Mouse (Mus musculus) C2C12 (cell line): ENCODE measurements around the gene 1700057G04Rik.

Experiments
- CTCF ChIP-seq: IDR thresholded peaks from one replicate; pipeline ENCODE4 v1.5.1; 2011; ENCODE audit not compliant: control insufficient read depth, insufficient read depth, insufficient read length
- MAX ChIP-seq: IDR thresholded peaks from one replicate; pipeline ENCODE4 v1.6.1; 2011; ENCODE audit warnings: mild to moderate bottlenecking, control low read depth

GRCm38 (mm10) chr9:92273956-92274762 lies 35.0 kb upstream of the 1700057G04Rik start:
- TF ChIP-seq CTCF (no peak), MAX (no peak)
